In genomic region chr17:87275363-87276341, GRCm38 (mm10) we compare ENCODE assay signal across 14 mouse cellular contexts. TPM values are rescaled to one million over a fixed set of nuclear protein-coding genes. Genes with fewer than 3 reads are reported as not detected.
DNase-seq lines count a peak whose midpoint lies in the region; ATAC-seq and TF ChIP-seq lines count a peak whose summit lies in the region.
"Had no signal": no experiment of that assay in that cellular context is flagged by ENCODE, and none has a peak within 500 bp of the region (broad histone marks: within the 10 kb centered on the region; RNA-seq: fewer than 3 reads in every experiment).

No protein-coding gene starts in this region.

- peak; percentile 72; the same call in 1 of the 2 replicates for ATAC-seq in intestine, embryonic 15.5 days
- peak; percentile 35 for ATAC-seq in liver, postnatal 0 days
- ATAC-seq: hindbrain, postnatal 0 days had no signal

- H3K4me2 ChIP-seq in intestine, embryonic 15.5 days (replicated peaks), result 0 out of 2 replicates have a peak overlapping the region, but pooled peaks have one; percentile 9
- peak overlapping the region; percentile 40; the same call in 1 of the 2 replicates for H3K4me2 ChIP-seq in liver, postnatal 0 days (ENCODE audit: low read depth, low read length)
- H3K4me2 ChIP-seq: limb, embryonic 13.5 days had no signal

- H3K4me1 ChIP-seq in intestine, embryonic 15.5 days (replicated peaks), result no peaks in the 10 kb centered on the region
- H3K4me1 ChIP-seq in liver, postnatal 0 days (ENCODE audit: insufficient read depth), result peaks cover 10% of the 10 kb centered on the region; the same call in 1 of the 2 replicates
- H3K4me1 ChIP-seq: limb, embryonic 13.5 days had no signal

- no peak overlapping the region for H3K27ac ChIP-seq in intestine, embryonic 15.5 days
- H3K27ac ChIP-seq in liver, postnatal 0 days (ENCODE audit: low read depth), result 0 out of 2 replicates have a peak overlapping the region, but pooled peaks have one; percentile 30
- no peak overlapping the region for H3K27ac ChIP-seq in gastrocnemius, adult 2 months
- H3K27ac ChIP-seq: hindbrain, postnatal 0 days; limb, embryonic 13.5 days had no signal

- H3K36me3 ChIP-seq in intestine, embryonic 15.5 days, result no peaks in the 10 kb centered on the region
- H3K36me3 ChIP-seq in liver, postnatal 0 days (replicated peaks; ENCODE audit: insufficient read depth, low read length), result no peaks in the 10 kb centered on the region
- H3K36me3 ChIP-seq: G1E; limb, embryonic 13.5 days had no signal

- H3K9me3 ChIP-seq in intestine, embryonic 15.5 days, result no peaks in the 10 kb centered on the region
- no peaks in the 10 kb centered on the region for H3K9me3 ChIP-seq in liver, postnatal 0 days (ENCODE audit: low read length)
- H3K9me3 ChIP-seq: G1E; limb, embryonic 13.5 days had no signal

- no peak for TF ChIP-seq CTCF in liver, postnatal 0 days (IDR thresholded peaks at IDR 0.05; ENCODE audit: low read depth)
- no peak for TF ChIP-seq CTCF in gastrocnemius, adult 2 months (IDR thresholded peaks at IDR 0.05)

- peak; percentile 31 for DNase-seq in adrenal gland, adult 2 months
- DNase-seq in adrenal gland, adult 8-10 months, result no peak
- DNase-seq in 416B (ENCODE audit: low read depth), result peak; percentile 82
- no peak for DNase-seq in liver, postnatal 0 days
- no peak for DNase-seq in spleen, postnatal 10 days (ENCODE audit: low spot score in 2 of 2)
- DNase-seq in gastrocnemius, adult 2 months, result no peak
- DNase-seq in natural killer cell, adult 2 months (ENCODE audit: low spot score in 2 of 2), result no peak
- DNase-seq: embryo, embryonic 11 days; layer of hippocampus, postnatal 36 days; lung, postnatal 36 days had no signal

- 46% methylated on average over 15 of the region's 15 CpGs for WGBS in intestine, embryonic 15.5 days
- 48% methylated on average over 15 of the region's 15 CpGs for WGBS in liver, postnatal 0 days (ENCODE audit: insufficient replicate concordance)

- H3K9ac ChIP-seq in intestine, embryonic 15.5 days, result no peak overlapping the region
- H3K9ac ChIP-seq in liver, postnatal 0 days (replicated peaks), result no peak overlapping the region
- H3K9ac ChIP-seq: limb, embryonic 13.5 days had no signal

- TF ChIP-seq EP300 in liver, postnatal 0 days (IDR thresholded peaks at IDR 0.05; ENCODE audit: low read depth), result no peak

- H3K27me3 ChIP-seq in intestine, embryonic 15.5 days (replicated peaks), result no peaks in the 10 kb centered on the region
- H3K27me3 ChIP-seq in liver, postnatal 0 days (ENCODE audit: insufficient read depth, low read length), result no peaks in the 10 kb centered on the region
- H3K27me3 ChIP-seq: limb, embryonic 13.5 days had no signal

- intact Hi-C loops in gastrocnemius, adult 2 months (cut with DNase I), result no loop called here

- H3K4me3 ChIP-seq in intestine, embryonic 15.5 days (replicated peaks), result no peak overlapping the region
- H3K4me3 ChIP-seq in liver, postnatal 0 days (ENCODE audit: low read depth, low read length), result no peak overlapping the region
- H3K4me3 ChIP-seq in gastrocnemius, adult 2 months, result no peak overlapping the region
- H3K4me3 ChIP-seq: limb, embryonic 13.5 days had no signal

RNA-seq across cellular contexts. Expression of gene Ttc7, which starts 7.0 kb away (rescaled TPM):
- 10 to 100 TPM; 12.0 to 15.1 TPM for total RNA-seq in adrenal gland, adult 2 months (2021)
- polyA plus RNA-seq in adrenal gland, adult 2 months (2012; rRNA removed), result 30.6 and 34.0 TPM in 2 replicates
- total RNA-seq in adrenal gland, adult 8-10 months (2022), result 10 to 100 TPM; 13.5 to 18.6 (median 15.2) TPM
- 22.0 and 24.7 TPM in 2 replicates for polyA plus RNA-seq in intestine, embryonic 15.5 days (2015; fragmentation: Nextera tagmentation; extraction: Ambion mirVana)
- polyA plus RNA-seq in liver, postnatal 0 days (2015; fragmentation: Nextera tagmentation; extraction: Ambion mirVana), result 10.1 and 12.1 TPM in 2 replicates
- 10 to 100 TPM in 1 of 2 experiments, 1 to 10 TPM in 1; 8.9 to 15.9 TPM for total RNA-seq in gastrocnemius, adult 2 months (2021)

RNA-seq across cellular contexts. Expression of gene Mcfd2, which starts 9.9 kb away (rescaled TPM):
- total RNA-seq in adrenal gland, adult 2 months (2021), result 100 to 1,000 TPM; 232 to 255 TPM
- 178 and 211 TPM in 2 replicates for polyA plus RNA-seq in adrenal gland, adult 2 months (2012; rRNA removed)
- 100 to 1,000 TPM; 212 to 358 (median 282) TPM for total RNA-seq in adrenal gland, adult 8-10 months (2022)
- 117 and 139 TPM in 2 replicates for polyA plus RNA-seq in intestine, embryonic 15.5 days (2015; fragmentation: Nextera tagmentation; extraction: Ambion mirVana)
- polyA plus RNA-seq in liver, postnatal 0 days (2015; fragmentation: Nextera tagmentation; extraction: Ambion mirVana), result 139 and 148 TPM in 2 replicates
- total RNA-seq in gastrocnemius, adult 2 months (2021), result 10 to 100 TPM; 23.7 to 29.7 TPM

Comparison
In these comparisons a context has a peak if more than half of its experiments do, and no peak if none do; other contexts are left out.
1. DNase-seq: peak in adrenal gland, adult 2 months (single experiment) and 416B (single experiment); none in adrenal gland, adult 8-10 months (single experiment), liver, postnatal 0 days (single experiment), spleen, postnatal 10 days (0 of 2), gastrocnemius, adult 2 months (single experiment) and natural killer cell, adult 2 months (0 of 2).
2. RNA of gene Mcfd2, which starts 9.9 kb away (total RNA-seq): 212 to 358 TPM in adrenal gland, adult 8-10 months and 232 to 255 TPM in adrenal gland, adult 2 months; 23.7 to 29.7 TPM in gastrocnemius, adult 2 months; every median in the first group is over 4 times any median in the second.